Mouse (Mus musculus): ENCODE results near the gene Fam184a.

- TF ChIP-seq POLR2A (IDR thresholded peaks at IDR 0.05; ENCODE audit: extremely low read depth, insufficient read depth, low read length) (no peak), CTCF (IDR thresholded peaks at IDR 0.05; ENCODE audit: low read depth, low read length) (no peak)
These were observed 25.7 kb upstream of the Fam184a start for GRCm38 (mm10) chr10:53776591-53776990.

Data from liver, adult 2 months (tissue).